Comparison of ENCODE assay signal across 33 mouse cellular contexts in the genomic region with DNA sequence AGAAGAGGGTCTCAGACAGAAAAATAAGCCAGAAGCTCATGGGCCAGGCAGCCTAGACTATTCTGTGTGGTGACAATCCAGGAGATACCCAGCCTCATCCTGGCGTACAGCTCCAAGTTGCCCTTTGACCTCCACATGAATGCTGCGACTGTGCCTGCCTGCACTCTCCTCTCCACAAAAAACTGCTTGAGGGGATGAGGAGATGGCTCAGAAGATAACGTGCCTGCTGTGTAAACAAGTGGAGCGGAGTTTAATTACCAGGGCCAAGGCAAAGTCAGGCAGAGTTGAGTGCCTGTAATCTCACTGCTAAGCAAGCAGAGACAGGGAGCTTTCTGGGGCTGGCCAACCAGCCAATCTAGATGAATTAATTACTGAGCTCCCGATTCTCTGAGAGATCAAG. TPM values are rescaled to one million over a fixed set of nuclear protein-coding genes. Genes with fewer than 3 reads are reported as not detected.
DNase-seq lines count a peak whose midpoint lies in the region; ATAC-seq and TF ChIP-seq lines count a peak whose summit lies in the region.
"Had no signal": no experiment of that assay in that cellular context is flagged by ENCODE, and none has a peak within 500 bp of the region (broad histone marks: within the 10 kb centered on the region; RNA-seq: fewer than 3 reads in every experiment).

No protein-coding gene starts in this region.

- WGBS in midbrain, embryonic 11.5 days: 40% methylated on average over 5 of the region's 5 CpGs
- 37% methylated on average over 5 of the region's 5 CpGs for WGBS in midbrain, postnatal 0 days
- 10% methylated on average over 5 of the region's 5 CpGs for WGBS in intestine, embryonic 15.5 days

- no peaks in the 10 kb centered on the region for H3K4me1 ChIP-seq in midbrain, embryonic 11.5 days (ENCODE audit: control insufficient read depth, insufficient read depth, low read length)
- H3K4me1 ChIP-seq in midbrain, postnatal 0 days (ENCODE audit: insufficient read depth, low read length): no peaks in the 10 kb centered on the region
- H3K4me1 ChIP-seq in intestine, embryonic 15.5 days (replicated peaks): no peaks in the 10 kb centered on the region
- H3K4me1 ChIP-seq: embryonic facial prominence, embryonic 13.5 days; forebrain, embryonic 12.5 days; forebrain, embryonic 15.5 days; hindbrain, embryonic 13.5 days had no signal

- no peak overlapping the region for H3K27ac ChIP-seq in midbrain, embryonic 11.5 days (ENCODE audit: low read depth, low read length)
- H3K27ac ChIP-seq in midbrain, postnatal 0 days (ENCODE audit: low read depth, low read length): no peak overlapping the region
- no peak overlapping the region for H3K27ac ChIP-seq in intestine, embryonic 15.5 days
- H3K27ac ChIP-seq: embryonic facial prominence, embryonic 13.5 days; forebrain, embryonic 12.5 days; forebrain, embryonic 15.5 days; hindbrain, embryonic 10.5 days; hindbrain, embryonic 13.5 days had no signal

- no peak overlapping the region for H3K4me2 ChIP-seq in midbrain, embryonic 11.5 days
- H3K4me2 ChIP-seq in midbrain, postnatal 0 days (ENCODE audit: low read depth, low read length, poor library complexity, severe bottlenecking): no peak overlapping the region
- no peak overlapping the region for H3K4me2 ChIP-seq in intestine, embryonic 15.5 days (replicated peaks)
- H3K4me2 ChIP-seq: embryonic facial prominence, embryonic 13.5 days; forebrain, embryonic 12.5 days; forebrain, embryonic 15.5 days; heart, embryonic 11.5 days; hindbrain, embryonic 13.5 days had no signal

- H3K9me3 ChIP-seq in midbrain, embryonic 11.5 days (ENCODE audit: control insufficient read depth, low read length): 0 out of 2 replicates have a peak, but pooled peaks cover 4% of the 10 kb centered on the region
- H3K9me3 ChIP-seq in midbrain, postnatal 0 days (ENCODE audit: low read length): no peaks in the 10 kb centered on the region
- no peaks in the 10 kb centered on the region for H3K9me3 ChIP-seq in intestine, embryonic 15.5 days
- H3K9me3 ChIP-seq: embryonic facial prominence, embryonic 13.5 days had no signal

- peak; percentile 66 for DNase-seq in embryo, embryonic 10 days (ENCODE audit: low spot score)
- no peak for DNase-seq in embryo, embryonic 11 days
- peak; percentile 67 for DNase-seq in midbrain, embryonic 11.5 days (ENCODE audit: low spot score, missing footprints)
- no peak for DNase-seq in midbrain, postnatal 0 days (ENCODE audit: low spot score)
- DNase-seq in right cerebral cortex, postnatal 10 days (ENCODE audit: low spot score in 2 of 2): no peak
- no peak for DNase-seq in frontal cortex, postnatal 36 days (ENCODE audit: low spot score in 2 of 2)
- DNase-seq: adrenal gland, adult 2 months; adrenal gland, postnatal 14 days; cerebellum, adult 11 months; cerebellum, adult 2 months; cerebellum, postnatal 10 days; cerebellum, postnatal 36 days; gastrocnemius, postnatal 10 days; gastrocnemius, postnatal 36 days; heart, postnatal 36 days had no signal

- no peaks in the 10 kb centered on the region for H3K36me3 ChIP-seq in midbrain, embryonic 11.5 days (ENCODE audit: control insufficient read depth, insufficient read depth, low read length)
- H3K36me3 ChIP-seq in midbrain, postnatal 0 days (ENCODE audit: insufficient read depth, low read length): no peaks in the 10 kb centered on the region
- no peaks in the 10 kb centered on the region for H3K36me3 ChIP-seq in intestine, embryonic 15.5 days
- H3K36me3 ChIP-seq: embryonic facial prominence, embryonic 13.5 days; forebrain, embryonic 12.5 days; forebrain, embryonic 15.5 days; hindbrain, embryonic 10.5 days; hindbrain, embryonic 13.5 days had no signal

- H3K4me3 ChIP-seq in midbrain, embryonic 11.5 days (ENCODE audit: low read depth, low read length): no peak overlapping the region
- H3K4me3 ChIP-seq in midbrain, postnatal 0 days (ENCODE audit: low read depth, low read length): no peak overlapping the region
- H3K4me3 ChIP-seq in intestine, embryonic 15.5 days (replicated peaks): no peak overlapping the region
- H3K4me3 ChIP-seq: embryonic facial prominence, embryonic 13.5 days; erythroblast, embryonic 14.5 days; forebrain, embryonic 12.5 days; forebrain, embryonic 15.5 days; hindbrain, embryonic 10.5 days; hindbrain, embryonic 13.5 days had no signal

- no peak for TF ChIP-seq CTCF in midbrain, postnatal 0 days (IDR thresholded peaks at IDR 0.05)

- no peak for ATAC-seq in midbrain, embryonic 11.5 days (ENCODE audit: low FRiP score)
- no peak for ATAC-seq in midbrain, postnatal 0 days (ENCODE audit: low FRiP score)
- peak; percentile 67 for ATAC-seq in intestine, embryonic 15.5 days
- ATAC-seq: forebrain, embryonic 15.5 days; hindbrain, embryonic 16.5 days; Patski had no signal

- no peak overlapping the region for H3K9ac ChIP-seq in midbrain, embryonic 11.5 days (ENCODE audit: low read length)
- H3K9ac ChIP-seq in midbrain, postnatal 0 days (replicated peaks; ENCODE audit: low read length, poor library complexity, severe bottlenecking): no peak overlapping the region
- no peak overlapping the region for H3K9ac ChIP-seq in intestine, embryonic 15.5 days
- H3K9ac ChIP-seq: embryonic facial prominence, embryonic 13.5 days; forebrain, embryonic 12.5 days; forebrain, embryonic 15.5 days; hindbrain, embryonic 13.5 days had no signal

- H3K27me3 ChIP-seq in midbrain, embryonic 11.5 days (ENCODE audit: control insufficient read depth, insufficient read depth, low read length): no peaks in the 10 kb centered on the region
- H3K27me3 ChIP-seq in midbrain, postnatal 0 days (ENCODE audit: insufficient read depth, low read length): no peaks in the 10 kb centered on the region
- peaks cover 6% of the 10 kb centered on the region; the same call in 1 of the 2 replicates for H3K27me3 ChIP-seq in intestine, embryonic 15.5 days (replicated peaks)
- H3K27me3 ChIP-seq: forebrain, embryonic 15.5 days; Patski had no signal

RNA-seq across cellular contexts. Expression of gene Hsp90aa1, which starts 13.5 kb away (rescaled TPM):
- 1,541 and 1,584 TPM in 2 replicates for polyA plus RNA-seq in midbrain, embryonic 11.5 days (2014; fragmentation: Nextera tagmentation; extraction: Ambion mirVana)
- 567 and 693 TPM in 2 replicates for total RNA-seq in midbrain, postnatal 0 days (2014; rRNA removed)
- 1,476 and 1,620 TPM in 2 replicates for polyA plus RNA-seq in midbrain, postnatal 0 days (2015; fragmentation: Nextera tagmentation; extraction: Ambion mirVana)
- 887 and 955 TPM in 2 replicates for polyA plus RNA-seq in intestine, embryonic 15.5 days (2015; fragmentation: Nextera tagmentation; extraction: Ambion mirVana)

RNA-seq across cellular contexts. Expression of gene Wdr20, which starts 21.7 kb away (rescaled TPM):
- 22.9 and 24.7 TPM in 2 replicates for polyA plus RNA-seq in midbrain, embryonic 11.5 days (2014; fragmentation: Nextera tagmentation; extraction: Ambion mirVana)
- total RNA-seq in midbrain, postnatal 0 days (2014; rRNA removed): 33.8 and 38.7 TPM in 2 replicates
- polyA plus RNA-seq in midbrain, postnatal 0 days (2015; fragmentation: Nextera tagmentation; extraction: Ambion mirVana): 16.0 and 16.2 TPM in 2 replicates
- polyA plus RNA-seq in intestine, embryonic 15.5 days (2015; fragmentation: Nextera tagmentation; extraction: Ambion mirVana): 19.8 and 21.7 TPM in 2 replicates

RNA-seq across cellular contexts. Expression of gene 1700001K19Rik, which starts 33.6 kb away (rescaled TPM):
- polyA plus RNA-seq in midbrain, embryonic 11.5 days (2014; fragmentation: Nextera tagmentation; extraction: Ambion mirVana): 0.14 and 0.34 TPM in 2 replicates
- total RNA-seq in midbrain, postnatal 0 days (2014; rRNA removed): not detected in 2 replicates
- 0.17 TPM in 1 of 2 replicates, not detected in the other for polyA plus RNA-seq in midbrain, postnatal 0 days (2015; fragmentation: Nextera tagmentation; extraction: Ambion mirVana)
- polyA plus RNA-seq in intestine, embryonic 15.5 days (2015; fragmentation: Nextera tagmentation; extraction: Ambion mirVana): not detected in 2 replicates
- total RNA-seq: adrenal gland, adult 2 months; adrenal gland, postnatal 14 days; adrenal gland, postnatal 4 days; ES-E14; gastrocnemius, adult 18-20 months; gastrocnemius, postnatal 10 days; gastrocnemius, postnatal 36 days; granulocyte monocyte progenitor cell, adult 5-6 weeks; heart, adult 8-10 months; heart, postnatal 36 days had no signal
- polyA plus RNA-seq: adrenal gland, adult 2 months; cerebellum, adult 2 months; cortical plate, adult 2 months; embryonic facial prominence, embryonic 13.5 days; erythroblast, embryonic 14.5 days; forebrain, embryonic 12.5 days; heart, embryonic 14.5 days; heart, postnatal 0 days; hindbrain, embryonic 10.5 days had no signal

Comparison
In these comparisons a context has a peak if more than half of its experiments do, and no peak if none do; other contexts are left out.
1. DNase-seq: peak in embryo, embryonic 10 days (single experiment) and midbrain, embryonic 11.5 days (single experiment); none in embryo, embryonic 11 days (single experiment), midbrain, postnatal 0 days (single experiment), right cerebral cortex, postnatal 10 days (0 of 2) and frontal cortex, postnatal 36 days (0 of 2).